Mouse (Mus musculus) bone marrow macrophage, adult 2 months (primary cell): ENCODE results near the gene Kif18b. TPM values are rescaled to one million over a fixed set of nuclear protein-coding genes. Genes with fewer than 3 reads are reported as not detected.

Experiments used
- H3K27ac ChIP-seq: 2 replicates; pipeline ENCODE4 v1.5.1; 2012; ENCODE audit warnings: low read depth, low read length; ENCODE audit not compliant: insufficient read depth
- H3K4me1 ChIP-seq: 2 replicates; pipeline ENCODE4 v1.6.1; 2012; ENCODE audit warnings: low read length; ENCODE audit not compliant: control insufficient read depth, insufficient read depth
- H3K4me3 ChIP-seq: 2 replicates; pipeline ENCODE4 v1.5.1; 2012; ENCODE audit warnings: mild to moderate bottlenecking, low read length, moderate library complexity; ENCODE audit not compliant: insufficient read depth
- CTCF ChIP-seq: IDR thresholded peaks from 2 replicates; pipeline ENCODE4 v1.5.1; 2012; ENCODE audit warnings: low read depth, mild to moderate bottlenecking, low read length, moderate library complexity
- POLR2A ChIP-seq: IDR thresholded peaks from 2 replicates; pipeline ENCODE4 v1.6.1; 2012; ENCODE audit warnings: mild to moderate bottlenecking, low read depth, low read length, borderline replicate concordance
- polyA plus RNA-seq: library from polyadenylated mRNA; stranded (reverse); fragments of >200 nt; gene quantifications from 2 replicates; pipeline ENCODE4 v1.2.4, GENCODE M21; 2012; ENCODE audit not compliant: missing spikeins, insufficient read depth, insufficient read length

Gene Kif18b
- 10.9 and 11.9 TPM in 2 replicates for polyA plus RNA-seq

GRCm38 (mm10) chr11:102924557-102925350 lies at the start of gene Kif18b:
Gene Kif18b, minus strand, starts transcription at chr11:102925124.
- H3K4me3 ChIP-seq: peak within 1 kb of the TSS; percentile 90
- peaks cover 20% of the 10 kb centered on the region for H3K4me1 ChIP-seq
- TF ChIP-seq CTCF (no peak), POLR2A (no peak)
- H3K27ac ChIP-seq: peak within 1 kb of the TSS; percentile 60

DNA sequence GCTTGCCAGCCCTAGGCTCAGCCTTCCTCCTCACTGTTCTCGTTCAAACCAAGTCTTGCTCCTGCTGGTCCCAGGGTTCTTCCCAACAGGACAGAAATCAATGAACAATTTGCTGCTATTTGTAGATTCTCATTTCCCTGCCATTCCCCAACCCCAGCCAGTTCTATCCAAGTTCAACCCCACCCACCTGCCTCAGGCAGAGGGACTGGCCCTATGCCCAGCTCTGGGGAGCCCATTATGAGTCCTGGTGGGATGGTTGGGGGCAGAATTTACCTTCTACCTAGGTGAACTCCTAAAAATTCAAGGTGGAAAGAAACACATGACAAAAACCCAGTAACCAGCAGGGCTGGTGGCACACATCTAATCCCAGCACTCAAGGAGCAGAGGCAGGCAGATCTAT lies 47.4 kb upstream of the Kif18b start:
- H3K27ac ChIP-seq: no peak overlapping the region
- H3K4me3 ChIP-seq: no peak overlapping the region
- no peaks in the 10 kb centered on the region for H3K4me1 ChIP-seq
- TF ChIP-seq CTCF: no peak
- no peak for TF ChIP-seq POLR2A

DNA sequence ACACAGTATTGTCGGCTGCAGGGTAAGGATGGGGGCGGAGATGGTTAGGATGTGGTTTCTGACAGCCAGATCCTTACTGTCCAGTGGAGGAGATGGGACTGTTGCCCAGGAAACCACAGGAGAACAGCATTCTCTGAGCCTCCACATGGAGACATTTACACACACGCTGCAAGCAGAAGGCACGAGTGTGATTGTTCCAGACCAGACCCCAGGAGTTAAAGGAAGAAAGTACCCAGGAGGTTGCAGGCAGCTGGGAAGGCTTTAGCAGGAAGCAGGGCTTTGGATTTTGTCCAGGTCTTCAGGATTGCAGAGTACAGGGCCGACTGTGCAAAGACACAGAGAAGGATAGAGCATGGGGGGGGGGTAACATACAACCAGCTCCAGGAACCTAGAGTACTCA lies 46.7 kb upstream of the Kif18b start:
- H3K4me1 ChIP-seq: no peaks in the 10 kb centered on the region
- H3K27ac ChIP-seq: no peak overlapping the region
- no peak for TF ChIP-seq POLR2A
- no peak for TF ChIP-seq CTCF

DNA sequence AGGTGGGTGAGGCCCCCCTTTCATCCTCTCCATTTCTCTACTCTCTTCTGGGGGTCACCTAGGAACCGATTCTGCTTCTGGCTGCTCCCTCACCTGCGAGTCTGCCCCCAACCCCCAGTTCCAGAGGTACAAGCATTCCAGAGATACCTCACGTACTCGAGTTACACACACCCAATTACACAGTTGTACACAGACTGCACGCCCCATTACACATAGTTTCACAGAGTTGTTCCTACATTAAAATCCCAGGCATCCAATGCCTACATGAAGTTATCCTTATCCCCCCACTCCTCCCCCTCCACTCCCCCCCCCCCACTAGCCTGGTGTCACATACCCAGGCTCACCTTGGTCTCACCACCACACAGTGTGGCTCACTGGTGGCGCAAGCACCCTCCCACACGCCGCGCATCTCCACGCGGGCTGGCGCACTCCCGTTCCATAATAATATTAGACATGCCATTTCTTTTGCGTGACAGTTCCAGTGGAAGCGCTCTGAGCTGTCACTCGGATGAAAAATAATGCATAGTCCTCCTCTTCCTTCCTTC lies 39.7 kb upstream of the Kif18b start:
- no peaks in the 10 kb centered on the region for H3K4me1 ChIP-seq
- no peak overlapping the region for H3K27ac ChIP-seq
- no peak overlapping the region for H3K4me3 ChIP-seq
- TF ChIP-seq CTCF (no peak), POLR2A (no peak)

More for the DNA sequence above, 46.7 kb upstream of the Kif18b start:
- H3K4me3 ChIP-seq: no peak overlapping the region

DNA sequence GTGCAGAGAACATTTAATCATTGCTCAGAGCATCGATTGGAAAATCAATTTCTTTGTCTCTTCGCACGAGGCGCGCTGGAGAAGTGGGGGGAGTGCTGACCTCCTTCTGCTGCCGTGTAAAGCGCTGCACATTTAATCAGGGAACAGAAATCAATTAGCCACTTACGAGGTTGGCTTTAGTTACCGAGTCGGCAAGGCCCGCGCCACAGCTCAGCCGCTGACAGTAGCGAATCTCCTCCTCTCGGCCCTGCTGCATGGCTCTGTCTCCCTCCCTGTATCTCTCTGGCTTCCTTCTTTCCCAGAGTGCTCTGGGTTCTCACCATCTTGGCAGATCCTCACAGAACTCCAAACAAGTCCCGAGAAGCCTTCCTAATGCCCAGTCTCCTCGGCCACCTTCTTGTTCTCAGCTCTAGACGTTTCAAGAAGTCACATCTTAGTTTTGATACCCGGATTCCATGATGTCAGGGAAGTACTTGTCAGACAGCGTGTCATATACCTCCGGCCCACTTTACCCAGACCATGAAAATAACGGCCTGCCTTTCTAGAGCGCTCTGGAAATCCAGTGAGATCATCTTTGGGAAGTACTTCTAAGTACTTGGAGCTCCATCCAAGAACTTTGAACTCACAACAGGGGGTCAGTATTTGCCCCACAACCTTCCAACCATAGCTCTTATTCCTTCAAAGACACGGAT lies 39.1 kb upstream of the Kif18b start:
- no peak overlapping the region for H3K27ac ChIP-seq
- no peaks in the 10 kb centered on the region for H3K4me1 ChIP-seq
- no peak for TF ChIP-seq POLR2A
- no peak for TF ChIP-seq CTCF
- H3K4me3 ChIP-seq: no peak overlapping the region

DNA sequence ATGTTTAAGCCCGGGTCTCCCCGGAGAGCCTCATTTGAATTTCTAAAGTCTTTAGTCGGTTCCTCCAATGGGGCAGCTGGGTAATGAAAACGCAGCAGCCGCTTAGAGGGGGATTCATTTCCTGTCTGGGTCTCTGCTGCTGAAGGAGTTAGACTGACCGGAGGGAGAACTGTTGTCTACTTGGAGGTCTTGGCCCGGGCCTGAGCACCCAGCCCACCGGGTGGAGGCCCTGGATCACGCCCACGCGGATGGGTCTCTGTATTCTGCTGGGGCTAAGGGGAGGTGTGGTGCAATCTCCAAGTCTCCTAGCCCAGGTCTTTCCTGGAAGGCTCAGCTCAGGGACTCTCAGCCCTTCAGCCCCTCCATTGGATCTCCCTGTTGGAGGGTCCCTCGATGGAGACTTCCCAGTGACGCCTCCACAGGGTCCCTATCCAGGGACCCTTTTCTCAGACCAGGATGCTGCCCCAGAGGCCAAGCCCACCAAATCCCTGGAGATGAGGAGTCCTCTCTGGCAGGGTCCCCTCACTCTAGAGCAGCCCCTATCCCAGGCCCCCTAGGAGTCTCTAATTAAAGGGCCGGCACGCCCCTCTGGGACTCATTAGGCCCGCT lies 38.4 kb upstream of the Kif18b start:
- Histone ChIP-seq H3K27ac (no peak overlapping the region), H3K4me1 (no peaks in the 10 kb centered on the region), H3K4me3 (no peak overlapping the region)
- TF ChIP-seq POLR2A: no peak
- no peak for TF ChIP-seq CTCF

- TF ChIP-seq CTCF: no peak
- TF ChIP-seq POLR2A: no peak
- Histone ChIP-seq H3K4me1 (no peaks in the 10 kb centered on the region), H3K4me3 (no peak overlapping the region), H3K27ac (no peak overlapping the region)
Observed at GRCm38 (mm10) chr11:102962861-102963245, 37.9 kb upstream of the Kif18b start.

GRCm38 (mm10) chr11:102961082-102961481 lies 36.2 kb upstream of the Kif18b start:
- no peak for TF ChIP-seq CTCF
- no peak for TF ChIP-seq POLR2A
- Histone ChIP-seq H3K4me3 (no peak overlapping the region), H3K27ac (no peak overlapping the region), H3K4me1 (no peaks in the 10 kb centered on the region)

- no peak overlapping the region for H3K27ac ChIP-seq
- TF ChIP-seq POLR2A: no peak
- no peak for TF ChIP-seq CTCF
- H3K4me3 ChIP-seq: no peak overlapping the region
- no peaks in the 10 kb centered on the region for H3K4me1 ChIP-seq
Observed at GRCm38 (mm10) chr11:102958870-102959269, 33.9 kb upstream of the Kif18b start.
